Mouse (Mus musculus) embryo, embryonic 10 days (tissue): Measurements from ENCODE around the gene Inpp5a.

Experiments
- DNase-seq: peaks from one replicate; pipeline ENCODE4 v3.0.0-alpha.2; 2015; ENCODE audit warnings: low spot score

Inpp5a gene

GRCm38 (mm10) chr7:139371389-139371788, 17.5 kb upstream of the Inpp5a start:
- no peak for DNase-seq

- no peak for DNase-seq
Observed at GRCm38 (mm10) chr7:139377381-139377780, 11.5 kb upstream of the Inpp5a start.

- no peak for DNase-seq
Observed at GRCm38 (mm10) chr7:139378355-139378754, 10.6 kb upstream of the Inpp5a start.

GRCm38 (mm10) chr7:139379745-139380144, 9.2 kb upstream of the Inpp5a start:
- no peak for DNase-seq

GRCm38 (mm10) chr7:139380225-139380624, 8.7 kb upstream of the Inpp5a start:
- no peak for DNase-seq

GRCm38 (mm10) chr7:139381877-139382276, 7.0 kb upstream of the Inpp5a start:
- DNase-seq, result no peak

- DNase-seq, result no peak
Observed at GRCm38 (mm10) chr7:139382796-139383195, 6.1 kb upstream of the Inpp5a start.

- no peak for DNase-seq
Observed at GRCm38 (mm10) chr7:139384500-139384899, 4.4 kb upstream of the Inpp5a start.

- no peak for DNase-seq
Observed at GRCm38 (mm10) chr7:139384916-139385530, 3.9 kb upstream of the Inpp5a start.

- no peak for DNase-seq
Observed at GRCm38 (mm10) chr7:139386933-139387690, 1.8 kb upstream of the Inpp5a start.

- DNase-seq, result no peak
Observed at GRCm38 (mm10) chr7:139387921-139388669, 814 bp upstream of the Inpp5a start.

GRCm38 (mm10) chr7:139389213-139389761, 378 bp downstream of the Inpp5a start:
- DNase-seq, result peak; percentile 64

- no peak for DNase-seq
Observed at GRCm38 (mm10) chr7:139390380-139390779, 1.5 kb downstream of the Inpp5a start.

GRCm38 (mm10) chr7:139390926-139391325, 2.0 kb downstream of the Inpp5a start:
- DNase-seq, result no peak

- DNase-seq, result no peak
Observed at GRCm38 (mm10) chr7:139391691-139392090, 2.8 kb downstream of the Inpp5a start.

- no peak for DNase-seq
Observed at GRCm38 (mm10) chr7:139392106-139392505, 3.2 kb downstream of the Inpp5a start.

- DNase-seq, result no peak
Observed at GRCm38 (mm10) chr7:139392691-139393235, 3.9 kb downstream of the Inpp5a start.

- no peak for DNase-seq
Observed at GRCm38 (mm10) chr7:139397521-139397920, 8.6 kb downstream of the Inpp5a start.

GRCm38 (mm10) chr7:139398111-139398510, 9.2 kb downstream of the Inpp5a start:
- no peak for DNase-seq

- no peak for DNase-seq
Observed at GRCm38 (mm10) chr7:139398530-139399021, 9.7 kb downstream of the Inpp5a start.

GRCm38 (mm10) chr7:139399572-139399971, 10.7 kb downstream of the Inpp5a start:
- no peak for DNase-seq
